Mouse (Mus musculus) adipocyte (in vitro differentiated cells): Measurements from ENCODE around the gene Hyou1.
"Not testable (repeated sequence)": the region's sequence is repeated elsewhere in the genome, so short reads cannot be mapped to it uniquely, and the experiment has no call there.

Source experiments
- DNase-seq: peaks from one replicate; pipeline ENCODE4 v3.0.0-alpha.2; 2016; ENCODE audit warnings: low spot score

Gene Hyou1

GRCm38 (mm10) chr9:44379054-44379834 is at the start of gene Hyou1:
Hyou1 (plus strand) TSS chr9:44379490.
- peak; percentile 96 for DNase-seq

GRCm38 (mm10) chr9:44330736-44331135 is 48.6 kb upstream of the Hyou1 start:
- no peak for DNase-seq

- no peak for DNase-seq
These were observed 46.2 kb upstream of the Hyou1 start for GRCm38 (mm10) chr9:44332918-44333638.

DNA sequence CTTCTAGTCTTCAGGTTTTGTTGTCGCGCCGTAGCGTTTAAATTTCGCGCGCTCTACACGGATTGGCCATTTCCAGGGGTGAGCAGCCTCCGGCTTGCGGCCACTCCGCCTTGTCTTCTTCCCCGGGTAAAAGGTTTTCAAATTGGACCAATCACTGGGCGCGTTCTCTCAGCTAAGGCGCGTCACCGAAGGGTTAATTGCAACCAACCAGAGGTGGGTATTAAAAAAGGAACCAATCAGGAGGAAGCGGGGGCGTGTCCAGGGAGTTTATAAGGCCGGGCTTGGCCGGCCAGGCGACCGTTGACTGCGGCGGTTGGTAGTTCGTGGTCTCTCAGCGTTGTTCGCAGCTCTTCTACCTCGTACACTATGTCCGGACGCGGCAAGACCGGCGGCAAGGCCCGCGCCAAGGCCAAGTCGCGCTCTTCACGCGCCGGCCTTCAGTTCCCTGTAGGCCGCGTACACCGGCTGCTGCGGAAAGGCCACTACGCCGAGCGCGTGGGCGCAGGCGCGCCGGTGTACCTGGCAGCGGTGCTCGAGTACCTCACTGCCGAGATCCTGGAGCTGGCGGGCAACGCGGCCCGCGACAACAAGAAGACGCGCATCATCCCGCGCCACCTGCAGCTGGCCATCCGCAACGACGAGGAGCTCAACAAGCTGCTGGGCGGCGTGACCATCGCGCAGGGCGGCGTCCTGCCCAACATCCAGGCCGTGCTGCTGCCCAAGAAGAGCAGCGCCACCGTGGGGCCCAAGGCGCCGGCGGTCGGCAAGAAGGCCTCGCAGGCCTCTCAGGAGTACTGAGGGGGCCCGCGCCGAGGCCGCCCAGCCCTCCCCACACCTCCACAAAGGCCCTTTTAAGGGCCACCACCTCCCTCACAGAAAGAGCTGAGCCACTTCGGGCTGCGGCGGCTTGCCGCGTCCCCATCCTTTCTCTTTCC is 44.6 kb upstream of the Hyou1 start, which contains the start of gene H2afx:
H2afx (plus strand) TSS at position 299 of the 935 bp plus-strand sequence.
- peak; percentile 99 for DNase-seq

DNA sequence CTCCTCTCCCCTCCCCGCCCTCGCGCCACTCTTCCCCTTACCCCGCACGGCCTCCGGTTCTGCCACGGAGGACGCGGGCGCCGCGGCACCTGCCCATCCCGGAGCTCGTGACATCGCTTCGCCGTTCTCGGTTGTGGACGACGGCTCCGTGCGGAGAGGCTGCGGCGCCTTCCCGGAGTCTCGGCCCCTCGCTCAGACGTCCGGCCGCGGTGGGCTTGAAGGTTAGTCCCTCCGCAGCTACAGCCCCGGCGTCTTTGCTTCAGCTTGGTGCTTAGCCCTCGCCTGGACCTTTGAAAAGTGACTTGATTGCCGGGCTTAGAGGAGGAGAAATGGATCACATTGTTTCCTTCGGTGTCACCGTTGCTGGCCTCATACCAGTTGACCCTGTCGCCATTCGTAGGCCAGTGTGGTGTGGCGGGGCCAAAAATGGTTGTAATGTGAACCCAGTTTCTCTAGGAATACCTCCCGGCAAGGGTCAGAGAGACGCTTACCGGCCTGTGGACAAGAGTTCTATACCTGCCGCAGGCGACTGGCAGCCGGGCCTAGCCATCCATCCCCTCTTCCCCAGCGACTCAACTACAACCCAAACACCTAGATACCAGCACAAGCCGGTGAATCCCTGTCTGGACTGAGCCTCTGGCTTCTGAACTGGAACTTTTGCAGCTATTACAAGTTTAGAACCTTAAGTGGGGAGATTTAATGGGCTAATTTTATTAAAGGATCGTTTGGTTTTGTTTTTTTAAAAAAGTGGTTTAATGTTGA is 43.8 kb upstream of the Hyou1 start:
- DNase-seq = peak; percentile 48

- no peak for DNase-seq
These were observed 43.2 kb upstream of the Hyou1 start for GRCm38 (mm10) chr9:44336093-44336406.

DNA sequence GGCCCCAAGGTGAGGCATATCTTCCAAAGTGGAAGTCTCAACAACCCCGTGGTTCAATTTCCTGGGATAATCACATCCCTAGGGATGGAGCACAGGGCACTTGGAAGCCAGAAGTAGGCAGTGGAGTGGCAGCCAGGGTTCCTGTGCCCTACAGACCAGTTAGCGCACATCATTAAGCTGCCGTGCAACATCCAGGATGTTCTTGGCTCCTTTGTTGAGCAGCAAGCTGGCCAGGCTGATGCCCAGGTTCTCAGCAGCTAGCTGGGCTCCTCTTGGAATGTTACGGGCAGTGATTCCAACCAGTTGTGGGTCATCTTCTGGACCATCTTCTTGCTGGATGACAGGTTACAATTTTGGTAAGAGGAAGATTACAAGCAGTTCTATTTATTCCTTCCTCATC is 42.8 kb upstream of the Hyou1 start:
- not testable (repeated sequence) for DNase-seq

GRCm38 (mm10) chr9:44336964-44337363 is 42.3 kb upstream of the Hyou1 start:
- no peak for DNase-seq

GRCm38 (mm10) chr9:44337436-44338169 is 41.7 kb upstream of the Hyou1 start:
- no peak for DNase-seq

GRCm38 (mm10) chr9:44338574-44338973 is 40.7 kb upstream of the Hyou1 start:
- no peak for DNase-seq

- no peak for DNase-seq
These were observed 37.8 kb upstream of the Hyou1 start for GRCm38 (mm10) chr9:44341487-44341886.

- no peak for DNase-seq
These were observed 37.1 kb upstream of the Hyou1 start for GRCm38 (mm10) chr9:44342173-44342572.

- DNase-seq = no peak
These were observed 36.7 kb upstream of the Hyou1 start for GRCm38 (mm10) chr9:44342605-44343004.

DNA sequence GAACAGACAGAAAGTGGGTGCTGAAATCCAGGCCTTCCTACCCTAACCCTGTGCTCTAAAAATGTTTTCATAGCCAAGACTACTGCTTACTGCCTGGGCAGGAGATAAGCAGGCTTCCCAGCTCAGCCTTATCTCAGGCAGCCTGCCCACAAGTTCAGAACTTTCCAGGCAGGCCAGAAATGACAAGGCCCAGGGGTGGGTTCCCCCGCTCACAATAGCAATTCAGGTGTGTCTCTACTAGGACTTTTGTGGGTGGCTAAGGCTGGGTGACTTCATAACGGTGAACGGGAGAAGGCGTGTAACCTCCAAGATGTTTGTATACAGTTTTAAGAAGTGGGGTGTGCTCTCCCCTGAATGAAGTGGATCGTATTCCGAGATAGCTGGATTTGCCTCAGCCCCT is 36.0 kb upstream of the Hyou1 start:
- DNase-seq = peak; percentile 40

DNA sequence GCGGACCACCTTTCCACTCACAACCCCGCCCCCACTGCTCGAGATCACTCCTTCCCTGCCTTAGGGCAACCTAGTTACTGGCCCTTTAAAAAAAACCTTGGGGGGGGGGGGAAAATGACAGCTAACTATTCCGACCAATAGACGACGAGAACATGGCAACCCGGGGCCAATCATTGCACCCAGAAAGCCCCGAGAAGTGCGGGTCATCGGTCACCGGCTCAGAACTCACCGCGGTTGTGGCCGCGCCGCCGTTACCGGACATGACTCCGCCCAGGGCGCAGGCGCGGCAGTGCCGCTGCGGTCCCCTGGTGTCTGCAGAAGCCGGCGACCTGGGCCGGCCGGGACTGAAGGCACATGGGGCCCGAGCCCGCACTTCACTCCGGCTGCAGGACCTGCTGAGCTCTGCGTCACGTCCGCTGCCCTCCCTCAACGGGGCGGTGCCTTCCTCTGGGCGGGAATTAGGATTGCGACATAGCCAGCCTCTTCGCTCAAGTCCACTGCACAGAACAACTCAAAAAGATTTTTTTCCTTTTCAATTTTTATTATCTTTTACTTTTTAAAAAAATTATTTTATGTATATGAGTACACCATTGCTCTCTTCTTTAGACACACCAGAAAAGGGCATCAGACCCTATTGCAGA is 35.4 kb upstream of the Hyou1 start, which contains the start of gene Hmbs:
Hmbs (minus strand) TSS at position 448 of the 641 bp plus-strand sequence.
- DNase-seq = peak; percentile 95

GRCm38 (mm10) chr9:44345570-44346433 is 33.5 kb upstream of the Hyou1 start:
- peak; percentile 83 for DNase-seq

DNA sequence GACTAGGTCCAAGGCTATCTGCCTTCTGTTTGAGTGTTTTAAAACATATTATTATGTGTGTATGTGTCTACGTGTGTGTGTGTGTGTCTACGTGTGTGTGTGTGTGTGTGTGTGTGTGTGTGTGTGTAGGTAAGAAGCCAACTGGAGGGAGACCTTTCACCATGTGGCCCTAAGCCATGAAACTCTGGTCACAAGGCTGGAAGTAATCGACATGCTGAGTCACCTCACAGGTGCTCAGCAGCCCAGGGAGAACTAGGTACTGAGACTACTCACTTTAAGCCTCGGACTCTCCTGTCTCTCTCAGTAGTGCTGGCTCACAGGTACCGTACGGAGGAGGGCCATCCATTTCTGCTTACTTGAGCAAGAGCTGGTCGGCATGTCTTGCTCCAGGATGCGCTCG is 32.1 kb upstream of the Hyou1 start:
- no peak for DNase-seq

DNA sequence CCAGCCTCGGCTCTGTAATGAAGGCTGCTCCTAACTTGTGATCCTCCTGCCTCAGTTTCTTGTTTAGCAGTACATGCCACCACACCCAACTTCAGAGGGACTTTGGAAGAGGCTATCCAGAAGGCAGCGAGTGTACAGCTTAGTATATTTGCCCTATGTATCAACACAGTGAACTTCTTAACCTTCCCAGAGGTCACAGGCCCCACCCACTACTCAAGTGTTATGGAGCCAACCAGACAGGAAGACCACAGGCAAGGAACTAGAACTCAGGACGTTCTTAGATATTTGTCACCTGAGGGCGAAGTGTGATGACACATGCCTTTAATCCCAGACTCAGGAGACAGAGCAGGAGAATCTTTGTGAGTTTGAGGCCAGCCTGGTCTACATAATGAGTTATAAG is 31.7 kb upstream of the Hyou1 start:
- no peak for DNase-seq

GRCm38 (mm10) chr9:44348546-44348945 is 30.7 kb upstream of the Hyou1 start:
- no peak for DNase-seq
